Mouse (Mus musculus) right cerebral cortex, postnatal 14 days (tissue): Measurements from ENCODE around the gene Entpd1.

Source experiments
- DNase-seq: peaks from one replicate; pipeline ENCODE4 v3.0.0; 2022

Entpd1 gene

DNA sequence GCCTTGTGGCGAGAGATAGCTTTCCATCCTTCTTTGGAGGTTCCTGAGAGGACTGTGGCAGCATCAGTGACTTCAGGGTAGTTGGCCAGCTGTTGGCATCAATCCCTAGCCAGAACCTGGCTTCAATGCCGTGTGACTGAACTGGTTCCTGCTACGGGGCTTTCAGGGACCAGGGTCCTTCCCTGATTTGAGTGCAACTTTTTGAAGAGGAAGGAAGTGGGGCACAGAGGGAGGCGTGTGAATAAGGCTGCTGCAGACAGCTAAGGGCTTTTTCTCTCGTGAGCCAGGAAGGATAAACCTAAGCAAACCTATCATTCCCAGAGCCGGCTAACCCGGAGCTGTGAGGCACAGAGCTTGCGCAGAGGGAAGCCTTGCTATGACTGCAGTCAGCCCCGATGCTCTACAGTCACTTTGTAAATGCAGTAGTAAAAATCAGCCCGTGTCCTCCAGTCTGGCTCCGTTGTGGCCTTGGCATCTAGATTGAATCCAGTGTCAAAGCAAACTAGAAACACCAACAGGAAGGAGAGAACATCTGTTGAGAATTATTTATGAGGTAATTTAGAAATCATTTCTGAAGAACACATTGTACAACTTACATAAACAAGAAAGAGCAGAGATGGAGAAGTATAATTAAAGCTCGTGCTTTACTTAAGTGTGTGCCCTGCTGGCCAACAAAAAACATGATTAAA is 116.7 kb downstream of the Entpd1 start:
- DNase-seq = no peak

- no peak for DNase-seq
Measured at GRCm38 (mm10) chr19:40733409-40733808, 121.2 kb downstream of the Entpd1 start.

GRCm38 (mm10) chr19:40733849-40734248 is 121.7 kb downstream of the Entpd1 start:
- no peak for DNase-seq

DNA sequence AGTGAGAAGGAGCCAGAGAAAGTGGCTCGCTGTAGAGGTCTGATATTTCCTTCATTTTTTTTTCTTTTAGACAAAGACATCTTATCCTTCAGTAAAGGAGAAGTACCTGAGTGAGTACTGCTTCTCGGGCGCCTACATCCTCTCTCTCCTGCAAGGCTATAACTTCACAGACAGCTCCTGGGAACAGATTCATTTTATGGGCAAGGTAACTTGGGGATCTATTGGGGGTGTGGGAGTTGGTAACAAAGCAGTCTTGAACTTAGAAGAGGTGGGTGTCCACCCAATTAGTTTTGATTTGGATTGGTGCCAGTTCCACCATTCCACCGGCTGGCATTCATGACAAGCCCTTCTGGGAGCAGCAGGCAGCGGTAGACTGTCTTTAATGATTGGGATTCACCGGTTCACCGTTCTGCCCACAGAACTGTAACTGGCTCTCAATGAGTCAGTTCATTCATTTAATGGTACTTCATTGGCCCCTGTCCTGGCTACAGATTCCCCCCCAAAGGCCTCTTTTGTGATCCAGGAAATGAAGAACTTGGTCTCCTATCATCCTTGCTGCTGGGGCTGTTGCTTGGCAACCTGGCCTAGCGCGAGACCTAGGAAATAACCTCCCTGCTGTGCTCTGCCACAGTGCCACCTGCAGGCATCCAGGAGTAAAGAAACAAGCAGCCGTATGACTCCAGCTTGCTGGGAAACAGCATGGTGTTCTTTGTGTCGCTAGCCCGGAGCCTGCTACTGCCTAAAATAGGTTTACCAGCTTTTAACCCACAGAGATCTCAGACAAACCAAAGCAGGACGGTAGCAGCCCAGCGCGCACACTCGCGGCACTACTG is 124.7 kb downstream of the Entpd1 start:
- DNase-seq = peak; percentile 76

DNA sequence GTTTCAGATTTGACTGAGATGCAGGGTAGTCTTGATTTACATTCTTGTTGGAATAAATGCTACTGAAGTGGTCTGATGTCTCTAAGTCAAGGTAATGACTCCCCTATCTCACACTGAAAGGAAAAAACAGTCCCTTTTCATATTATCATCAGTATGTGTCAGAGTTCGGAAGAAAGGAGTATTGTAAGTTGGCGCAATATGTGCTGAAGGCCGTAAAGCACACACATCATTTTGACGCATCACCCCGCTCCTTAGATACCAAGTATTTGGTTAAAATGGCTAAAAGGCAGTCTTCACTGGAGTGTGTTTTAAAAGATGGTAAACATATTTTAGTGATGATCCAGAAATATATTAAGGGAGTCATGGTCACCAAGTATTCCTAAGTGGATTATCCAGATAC is 125.4 kb downstream of the Entpd1 start:
- no peak for DNase-seq

GRCm38 (mm10) chr19:40738683-40739324 is 126.6 kb downstream of the Entpd1 start:
- DNase-seq = no peak

GRCm38 (mm10) chr19:40746603-40747002 is 134.4 kb downstream of the Entpd1 start:
- DNase-seq = peak; percentile 42

GRCm38 (mm10) chr19:40748559-40748958 is 136.4 kb downstream of the Entpd1 start, which contains the start of gene Cc2d2b:
TSS of gene Cc2d2b (plus strand) at chr19:40748753.
- DNase-seq = no peak

GRCm38 (mm10) chr19:40754311-40754710 is 142.1 kb downstream of the Entpd1 start:
- peak; percentile 35 for DNase-seq

GRCm38 (mm10) chr19:40760071-40760470 is 147.9 kb downstream of the Entpd1 start:
- no peak for DNase-seq

DNA sequence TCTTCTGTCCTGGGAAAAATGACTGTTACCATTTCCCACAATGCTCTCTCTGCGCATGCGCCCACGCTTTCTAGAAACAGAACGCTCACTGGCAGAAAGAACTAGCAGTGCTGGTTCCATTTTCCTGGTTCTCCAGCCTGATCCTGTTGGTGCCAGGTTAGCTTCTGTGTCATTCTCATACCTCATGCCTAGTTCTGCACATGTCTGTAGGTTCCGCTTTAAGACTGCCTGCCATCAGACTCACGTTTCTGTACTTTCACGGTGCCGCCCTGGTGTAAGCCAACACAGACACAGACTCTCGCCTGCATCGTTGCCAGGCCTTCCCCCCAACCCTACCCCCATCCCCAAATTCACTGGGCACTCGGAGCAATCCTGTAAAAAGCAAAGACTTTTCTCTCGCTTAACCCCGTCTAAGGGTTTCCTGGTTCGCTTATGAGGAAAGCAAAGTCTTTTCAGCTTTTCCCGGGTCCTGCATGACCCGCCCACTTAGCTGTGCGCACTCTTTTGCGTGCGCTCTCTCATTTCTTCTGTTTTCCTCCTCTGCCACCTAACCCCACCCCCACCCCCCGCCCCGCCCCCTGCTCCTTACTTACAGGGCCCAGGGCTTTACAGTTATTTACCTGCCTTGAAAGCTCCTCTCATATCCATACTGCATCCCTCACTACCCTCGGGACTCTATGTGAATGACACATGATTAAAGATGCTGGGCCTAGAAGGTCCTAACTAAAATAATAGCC is 150.0 kb downstream of the Entpd1 start:
- DNase-seq = peak; percentile 59

- no peak for DNase-seq
Measured at GRCm38 (mm10) chr19:40767189-40767588, 155.0 kb downstream of the Entpd1 start.

- DNase-seq = no peak
Measured at GRCm38 (mm10) chr19:40769341-40769770, 157.2 kb downstream of the Entpd1 start.

DNA sequence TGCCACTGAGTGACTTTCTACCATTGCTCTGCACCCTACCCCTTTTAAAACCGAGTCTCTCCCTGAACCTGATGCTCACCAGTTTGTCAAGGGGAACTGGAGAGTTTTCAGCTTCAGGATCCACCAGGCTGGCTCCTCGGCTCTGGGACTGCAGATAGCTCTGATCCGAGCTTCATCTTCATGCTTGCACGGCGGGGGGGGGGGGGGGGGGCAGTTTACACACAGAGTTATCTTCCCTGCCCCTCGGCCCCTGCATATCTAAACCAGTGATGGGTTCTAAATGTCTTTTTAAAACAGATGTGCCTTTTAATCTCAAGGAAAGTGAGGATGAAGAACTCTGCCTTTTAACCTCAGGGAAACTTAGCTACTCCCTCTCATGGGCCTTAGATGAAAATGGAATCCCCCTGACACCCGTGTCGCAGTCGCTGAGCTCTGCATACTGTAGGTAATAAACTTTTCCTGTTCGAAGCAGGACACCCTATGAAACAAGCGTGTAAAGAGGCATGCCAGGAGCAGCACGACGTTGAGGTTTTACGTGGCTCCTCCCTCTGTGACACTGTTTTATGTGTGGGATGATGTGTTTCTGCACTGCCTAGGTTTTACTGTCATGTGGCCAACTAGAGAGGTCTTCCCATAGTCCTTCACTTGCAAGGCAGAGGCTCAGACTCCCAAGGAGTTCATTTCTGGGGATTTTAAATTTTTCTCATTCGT is 176.0 kb downstream of the Entpd1 start:
- no peak for DNase-seq

DNA sequence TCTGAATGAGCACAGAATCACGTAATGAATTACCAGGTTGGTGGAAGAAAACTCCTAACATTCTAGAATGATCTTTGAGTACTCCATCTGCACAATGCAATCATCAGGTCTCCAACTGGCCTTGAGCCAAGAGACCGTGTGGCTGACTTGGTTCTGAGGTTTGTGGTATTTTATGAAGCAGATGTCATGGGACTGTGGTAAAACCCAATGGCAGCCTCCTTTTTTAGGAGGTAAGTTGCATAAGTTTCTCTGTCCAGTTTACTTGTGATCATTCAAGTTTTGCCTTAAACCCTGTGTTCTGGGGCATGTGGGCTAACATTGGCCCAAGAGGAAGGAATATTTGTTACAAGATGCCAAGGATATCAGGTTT is 176.5 kb downstream of the Entpd1 start:
- DNase-seq = no peak
